Mouse (Mus musculus): ENCODE measurements around the gene Gm10840.
A peak's percentile ranks its signal among the peaks of the same experiment; 100 is the strongest.
"Not testable (repeated sequence)": the region's sequence is repeated elsewhere in the genome, so short reads cannot be mapped to it uniquely, and the experiment has no call there.

Gm10840 gene

GRCm38 (mm10) chr11:106160841-106161721 is at the start of gene Gm10840, which contains the start of gene Limd2:
Gene Gm10840 (plus strand): TSS chr11:106160850.
Gene Limd2 (minus strand): TSS chr11:106160860.
- peak; percentile 72 for DNase-seq

GRCm38 (mm10) chr11:106111688-106112087 is 49.0 kb upstream of the Gm10840 start:
- DNase-seq, result no peak

- no peak for DNase-seq
Measured at GRCm38 (mm10) chr11:106122221-106122620, 38.4 kb upstream of the Gm10840 start.

- DNase-seq, result no peak
Measured at GRCm38 (mm10) chr11:106122736-106123135, 37.9 kb upstream of the Gm10840 start.

- DNase-seq, result no peak
Measured at GRCm38 (mm10) chr11:106124784-106125183, 35.9 kb upstream of the Gm10840 start.

- no peak for DNase-seq
Measured at GRCm38 (mm10) chr11:106125827-106126226, 34.8 kb upstream of the Gm10840 start.

GRCm38 (mm10) chr11:106126727-106127373 is 33.8 kb upstream of the Gm10840 start:
- DNase-seq, result not testable (repeated sequence)

GRCm38 (mm10) chr11:106129477-106129876 is 31.2 kb upstream of the Gm10840 start:
- no peak for DNase-seq

- DNase-seq, result no peak
Measured at GRCm38 (mm10) chr11:106132516-106132915, 28.1 kb upstream of the Gm10840 start.

- DNase-seq, result peak; percentile 41
Measured at GRCm38 (mm10) chr11:106134580-106135528, 25.8 kb upstream of the Gm10840 start.

GRCm38 (mm10) chr11:106151219-106151618 is 9.4 kb upstream of the Gm10840 start:
- no peak for DNase-seq

GRCm38 (mm10) chr11:106152132-106152531 is 8.5 kb upstream of the Gm10840 start:
- no peak for DNase-seq

- no peak for DNase-seq
Measured at GRCm38 (mm10) chr11:106154091-106154490, 6.6 kb upstream of the Gm10840 start.

- DNase-seq, result no peak
Measured at GRCm38 (mm10) chr11:106154770-106155169, 5.9 kb upstream of the Gm10840 start.

GRCm38 (mm10) chr11:106155761-106156160 is 4.9 kb upstream of the Gm10840 start:
- DNase-seq, result no peak

GRCm38 (mm10) chr11:106156257-106156656 is 4.4 kb upstream of the Gm10840 start:
- DNase-seq, result no peak

- DNase-seq, result no peak
Measured at GRCm38 (mm10) chr11:106157154-106157553, 3.5 kb upstream of the Gm10840 start.

GRCm38 (mm10) chr11:106158081-106158929 is 2.3 kb upstream of the Gm10840 start:
- DNase-seq, result peak; percentile 22

GRCm38 (mm10) chr11:106158930-106159215 is 1.8 kb upstream of the Gm10840 start:
- DNase-seq, result no peak

- peak; percentile 72 for DNase-seq
Measured at GRCm38 (mm10) chr11:106159216-106159920, 1.3 kb upstream of the Gm10840 start.
